Mouse (Mus musculus) erythroblast, embryonic 14.5 days (primary cell): ENCODE results near the gene Sdccag8. TPM values are rescaled to one million over a fixed set of nuclear protein-coding genes. Genes with fewer than 3 reads are reported as not detected.

Experiments
- H3K27me3 ChIP-seq: 2 replicates; pipeline ENCODE4 v1.6.1; 2012; ENCODE audit warnings: inconsistent platforms; ENCODE audit not compliant: control insufficient read depth
- H3K36me3 ChIP-seq: 2 replicates; pipeline ENCODE4 v1.6.1; 2012; ENCODE audit warnings: mild to moderate bottlenecking, inconsistent platforms; ENCODE audit not compliant: control insufficient read depth
- H3K4me1 ChIP-seq: 2 replicates; pipeline ENCODE4 v1.6.1; 2012; ENCODE audit warnings: inconsistent platforms; ENCODE audit not compliant: control insufficient read depth
- H3K4me3 ChIP-seq: replicated peaks from 2 replicates; pipeline ENCODE3; 2012; ENCODE audit warnings: moderate library complexity, mild to moderate bottlenecking, inconsistent platforms
- H3K9me3 ChIP-seq: 2 replicates; pipeline ENCODE4 v1.6.1; 2012; ENCODE audit warnings: low read length, inconsistent platforms, mixed read lengths; ENCODE audit not compliant: control insufficient read depth
- GATA1 ChIP-seq: IDR thresholded peaks from 2 replicates; pipeline ENCODE4 v1.6.1; 2012; ENCODE audit warnings: low read length, inconsistent platforms, mixed read lengths
- TAL1 ChIP-seq: IDR thresholded peaks from 3 replicates; pipeline ENCODE4 v1.6.1; 2012; ENCODE audit warnings: low read length, inconsistent platforms, mixed read lengths
- polyA plus RNA-seq: library from polyadenylated mRNA; stranded (reverse); fragments of >175 nt; gene quantifications from 2 replicates; pipeline ENCODE4 v1.2.3, GENCODE M21; 2012

Sdccag8 gene
- polyA plus RNA-seq, 1 experiment = 0.35 TPM

GRCm38 (mm10) chr1:176993141-176994010, 178.9 kb downstream of the Sdccag8 start:
- no peak overlapping the region for H3K4me3 ChIP-seq
- H3K27me3 ChIP-seq = no peaks in the 10 kb centered on the region
- H3K9me3 ChIP-seq = no peaks in the 10 kb centered on the region
- H3K36me3 ChIP-seq = no peaks in the 10 kb centered on the region
- TF ChIP-seq GATA1 (no peak), TAL1 (no peak)
- H3K4me1 ChIP-seq = peaks cover 13% of the 10 kb centered on the region

- H3K4me1 ChIP-seq = peaks cover 13% of the 10 kb centered on the region
- no peak for TF ChIP-seq GATA1
- TF ChIP-seq TAL1 = no peak
- H3K9me3 ChIP-seq = no peaks in the 10 kb centered on the region
- no peaks in the 10 kb centered on the region for H3K27me3 ChIP-seq
- no peaks in the 10 kb centered on the region for H3K36me3 ChIP-seq
- H3K4me3 ChIP-seq = no peak overlapping the region
These were observed 179.6 kb downstream of the Sdccag8 start for GRCm38 (mm10) chr1:176994087-176994486.

GRCm38 (mm10) chr1:176994707-176995418, 180.4 kb downstream of the Sdccag8 start:
- Histone ChIP-seq H3K9me3 (no peaks in the 10 kb centered on the region), H3K27me3 (no peaks in the 10 kb centered on the region), H3K4me1 (peaks cover 13% of the 10 kb centered on the region), H3K36me3 (no peaks in the 10 kb centered on the region), H3K4me3 (no peak overlapping the region)
- no peak for TF ChIP-seq TAL1
- no peak for TF ChIP-seq GATA1

- Histone ChIP-seq H3K36me3 (no peaks in the 10 kb centered on the region), H3K4me1 (peaks cover 13% of the 10 kb centered on the region), H3K27me3 (no peaks in the 10 kb centered on the region), H3K4me3 (no peak overlapping the region), H3K9me3 (no peaks in the 10 kb centered on the region)
- no peak for TF ChIP-seq TAL1
- TF ChIP-seq GATA1 = no peak
These were observed 180.9 kb downstream of the Sdccag8 start for GRCm38 (mm10) chr1:176995419-176995775.

- Histone ChIP-seq H3K4me3 (no peak overlapping the region), H3K36me3 (no peaks in the 10 kb centered on the region), H3K27me3 (no peaks in the 10 kb centered on the region), H3K4me1 (peaks cover 13% of the 10 kb centered on the region), H3K9me3 (no peaks in the 10 kb centered on the region)
- TF ChIP-seq TAL1 (no peak), GATA1 (no peak)
These were observed 181.7 kb downstream of the Sdccag8 start for GRCm38 (mm10) chr1:176996166-176996565.

- H3K36me3 ChIP-seq = no peaks in the 10 kb centered on the region
- no peaks in the 10 kb centered on the region for H3K27me3 ChIP-seq
- TF ChIP-seq GATA1 (no peak), TAL1 (no peak)
- H3K4me1 ChIP-seq = peaks cover 13% of the 10 kb centered on the region
- H3K4me3 ChIP-seq = peak overlapping the region; percentile 21
- H3K9me3 ChIP-seq = no peaks in the 10 kb centered on the region
These were observed 182.3 kb downstream of the Sdccag8 start for GRCm38 (mm10) chr1:176996630-176997201.

GRCm38 (mm10) chr1:176997254-176997653, 182.8 kb downstream of the Sdccag8 start:
- no peaks in the 10 kb centered on the region for H3K9me3 ChIP-seq
- H3K36me3 ChIP-seq = no peaks in the 10 kb centered on the region
- TF ChIP-seq TAL1 (no peak), GATA1 (no peak)
- H3K27me3 ChIP-seq = no peaks in the 10 kb centered on the region
- no peak overlapping the region for H3K4me3 ChIP-seq
- peaks cover 13% of the 10 kb centered on the region for H3K4me1 ChIP-seq

- Histone ChIP-seq H3K4me3 (no peak overlapping the region), H3K36me3 (no peaks in the 10 kb centered on the region), H3K4me1 (peaks cover 13% of the 10 kb centered on the region), H3K9me3 (no peaks in the 10 kb centered on the region), H3K27me3 (no peaks in the 10 kb centered on the region)
- TF ChIP-seq GATA1 (no peak), TAL1 (no peak)
These were observed 183.5 kb downstream of the Sdccag8 start for GRCm38 (mm10) chr1:176997711-176998689.
